Mouse (Mus musculus) spleen, postnatal 14 days (tissue): ENCODE measurements at regions not wholly inside any gene's neighbourhood (a gene's known extent, or its start where the extent isn't known, plus 50 kb on each side); places are given as distances from the start of the nearest gene placed in this dataset.

Source experiments
- DNase-seq, 2 experiments: peaks; one replicate each; pipeline ENCODE4 v3.0.0; 2021 to 2022; ENCODE audit warnings: low spot score in 2 of 2

GRCm38 (mm10) chr4:105560055-105560454 lies 229.6 kb upstream of the Gm12728 start:
- no peak for DNase-seq

- DNase-seq, result no peak
Observed at GRCm38 (mm10) chr4:105560781-105561180, 228.9 kb upstream of the Gm12728 start.

- no peak for DNase-seq
Observed at GRCm38 (mm10) chr4:105561611-105562010, 228.1 kb upstream of the Gm12728 start.

GRCm38 (mm10) chr4:105565796-105566195 lies 223.9 kb upstream of the Gm12728 start:
- DNase-seq, result no peak

- DNase-seq, result peak in 1 of 2 experiments; percentile 15
Observed at GRCm38 (mm10) chr4:105566513-105567457, 222.9 kb upstream of the Gm12728 start.

- no peak for DNase-seq
Observed at GRCm38 (mm10) chr4:105569671-105570070, 220.0 kb upstream of the Gm12728 start.

GRCm38 (mm10) chr4:105575550-105575949 lies 214.1 kb upstream of the Gm12728 start:
- DNase-seq, result no peak

GRCm38 (mm10) chr4:105580987-105581386 lies 208.7 kb upstream of the Gm12728 start:
- no peak for DNase-seq

- no peak for DNase-seq
Observed at GRCm38 (mm10) chr4:105584329-105584925, 205.2 kb upstream of the Gm12728 start.

GRCm38 (mm10) chr4:105603661-105604060 lies 186.0 kb upstream of the Gm12728 start:
- DNase-seq, result no peak

GRCm38 (mm10) chr4:105604607-105605006 lies 185.1 kb upstream of the Gm12728 start:
- no peak for DNase-seq

- no peak for DNase-seq
Observed at GRCm38 (mm10) chr4:105606731-105607130, 182.9 kb upstream of the Gm12728 start.

GRCm38 (mm10) chr4:105610917-105611316 lies 178.8 kb upstream of the Gm12728 start:
- no peak for DNase-seq

- DNase-seq, result no peak
Observed at GRCm38 (mm10) chr4:105614390-105614789, 175.3 kb upstream of the Gm12728 start.

- no peak for DNase-seq
Observed at GRCm38 (mm10) chr4:105626371-105627320, 163.0 kb upstream of the Gm12728 start.

- DNase-seq, result no peak
Observed at GRCm38 (mm10) chr4:105629581-105629980, 160.1 kb upstream of the Gm12728 start.

- no peak for DNase-seq
Observed at GRCm38 (mm10) chr4:105630595-105631369, 158.9 kb upstream of the Gm12728 start.

GRCm38 (mm10) chr4:105632581-105633358 lies 156.9 kb upstream of the Gm12728 start:
- DNase-seq, result no peak

- no peak for DNase-seq
Observed at GRCm38 (mm10) chr4:105633789-105634188, 155.9 kb upstream of the Gm12728 start.

GRCm38 (mm10) chr4:105640793-105641192 lies 148.9 kb upstream of the Gm12728 start:
- DNase-seq, result no peak
